Mouse (Mus musculus) forebrain, embryonic 13.5 days (tissue): Measurements from ENCODE around the gene Slc9a5. TPM values are rescaled to one million over a fixed set of nuclear protein-coding genes. Genes with fewer than 3 reads are reported as not detected.
A peak's percentile ranks its signal among the peaks of the same experiment; 100 is the strongest.

Experiments used
- ATAC-seq: fragments of 200-750 bp; cut with Nextera tagmentation; 2 replicates; pipeline ENCODE4 v1.8.0; 2017
- H3K27ac ChIP-seq: fragments of 300-500 bp; sonication (generic); 2 replicates; pipeline ENCODE4 v1.5.1; 2015; ENCODE audit warnings: inconsistent platforms, mild to moderate bottlenecking, moderate library complexity
- H3K27me3 ChIP-seq: fragments of 300-500 bp; sonication (generic); 2 replicates; pipeline ENCODE4 v1.6.1; 2015; ENCODE audit warnings: mild to moderate bottlenecking, inconsistent platforms
- H3K36me3 ChIP-seq: fragments of 300-500 bp; sonication (generic); 2 replicates; pipeline ENCODE4 v1.6.1; 2015; ENCODE audit warnings: mild to moderate bottlenecking, inconsistent platforms; ENCODE audit not compliant: poor library complexity, severe bottlenecking
- H3K4me1 ChIP-seq: fragments of 300-500 bp; sonication (generic); 2 replicates; pipeline ENCODE4 v1.6.1; 2015; ENCODE audit warnings: inconsistent platforms
- H3K4me2 ChIP-seq: fragments of 300-500 bp; sonication (generic); 2 replicates; pipeline ENCODE4 v1.6.1; 2015; ENCODE audit warnings: inconsistent platforms, mild to moderate bottlenecking, moderate library complexity
- H3K4me3 ChIP-seq: fragments of 300-500 bp; sonication (generic); 2 replicates; pipeline ENCODE4 v1.5.1; 2015; ENCODE audit warnings: mild to moderate bottlenecking, inconsistent platforms
- H3K9ac ChIP-seq: fragments of 300-500 bp; sonication (generic); 2 replicates; pipeline ENCODE4 v1.6.1; 2015; ENCODE audit warnings: mild to moderate bottlenecking, inconsistent platforms
- H3K9me3 ChIP-seq: fragments of 300-500 bp; sonication (generic); replicated peaks from 2 replicates; pipeline ENCODE4 v1.6.1; 2016; ENCODE audit warnings: inconsistent platforms
- WGBS: fragments of 180-500 bp; shearing (Covaris S2); methylation state at CpG from one replicate; pipeline ENCODE4 v1.1.7; 2015; 5-methylcytosine and 5-hydroxymethylcytosine counted together
- polyA plus RNA-seq: library from polyadenylated mRNA; unstranded; fragments of >200 nt; fragmentation: Nextera tagmentation; extraction: Ambion mirVana; gene quantifications from 2 replicates; pipeline ENCODE4 v1.2.1, GENCODE M21; 2015

The Slc9a5 gene
- polyA plus RNA-seq, 1 experiment from 2014 or later = 4.6 TPM

GRCm38 (mm10) chr8:105311718-105312117 is 36.9 kb upstream of the Slc9a5 start:
- H3K9ac ChIP-seq = no peak overlapping the region
- H3K9me3 ChIP-seq = no peaks in the 10 kb centered on the region
- no peak overlapping the region for H3K27ac ChIP-seq
- WGBS = 90% methylated on average over 1 of the region's 1 CpGs
- no peak for ATAC-seq
- no peaks in the 10 kb centered on the region for H3K27me3 ChIP-seq
- H3K4me1 ChIP-seq = no peaks in the 10 kb centered on the region
- H3K36me3 ChIP-seq = peaks cover 88% of the 10 kb centered on the region
- H3K4me2 ChIP-seq = no peak overlapping the region
- H3K4me3 ChIP-seq = no peak overlapping the region

GRCm38 (mm10) chr8:105312891-105313481 is 35.7 kb upstream of the Slc9a5 start:
- WGBS = 92% methylated on average over 8 of the region's 8 CpGs
- Histone ChIP-seq H3K9me3 (no peaks in the 10 kb centered on the region), H3K4me1 (no peaks in the 10 kb centered on the region), H3K27ac (no peak overlapping the region), H3K27me3 (no peaks in the 10 kb centered on the region), H3K4me3 (no peak overlapping the region), H3K4me2 (no peak overlapping the region), H3K9ac (no peak overlapping the region), H3K36me3 (peaks cover 87% of the 10 kb centered on the region)
- no peak for ATAC-seq

DNA sequence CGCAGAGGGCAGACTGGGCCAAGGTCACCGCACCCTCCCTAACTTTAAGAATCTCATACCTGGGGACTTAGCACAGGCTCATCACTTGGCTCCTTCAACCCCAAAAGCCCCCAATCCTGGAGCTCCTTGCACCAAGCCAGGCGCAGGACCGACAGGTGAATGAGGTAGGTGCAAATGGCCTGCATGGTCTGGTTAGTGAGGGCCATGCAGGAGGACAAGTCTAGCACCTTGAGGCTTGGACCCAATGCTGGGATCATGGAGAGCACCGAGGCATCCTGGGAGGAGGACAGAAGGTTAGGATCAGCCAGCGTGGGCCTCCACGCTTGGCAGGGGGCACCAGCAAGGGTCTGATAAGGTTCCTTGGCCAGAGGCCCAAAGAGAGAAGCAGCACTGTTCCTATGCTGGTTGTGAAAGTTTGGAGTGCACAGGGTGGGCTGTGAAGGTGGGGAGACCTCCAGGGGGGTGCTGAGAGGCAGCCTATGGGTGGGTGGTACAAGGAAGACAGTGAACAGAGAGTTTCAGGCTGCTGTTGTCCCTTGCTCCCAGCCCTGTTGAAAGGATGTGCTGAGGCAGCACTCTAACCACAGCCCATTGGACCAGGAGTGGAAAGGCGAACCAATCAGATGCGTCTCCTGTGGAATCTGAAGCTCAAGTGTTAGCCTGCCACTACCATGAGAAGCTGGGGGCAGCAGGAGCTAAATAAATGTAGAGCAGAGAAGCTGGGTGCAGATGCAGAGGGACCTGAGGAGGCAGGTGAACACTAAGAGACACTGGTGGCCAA is 34.8 kb upstream of the Slc9a5 start:
- H3K9me3 ChIP-seq = no peaks in the 10 kb centered on the region
- no peak overlapping the region for H3K9ac ChIP-seq
- peaks cover 87% of the 10 kb centered on the region for H3K36me3 ChIP-seq
- no peak overlapping the region for H3K4me3 ChIP-seq
- 0 out of 2 replicates have a peak, but pooled peaks have one; percentile 14 for ATAC-seq
- WGBS = 85% methylated on average over 9 of the region's 9 CpGs
- no peaks in the 10 kb centered on the region for H3K27me3 ChIP-seq
- no peak overlapping the region for H3K27ac ChIP-seq
- no peak overlapping the region for H3K4me2 ChIP-seq
- no peaks in the 10 kb centered on the region for H3K4me1 ChIP-seq

- Histone ChIP-seq H3K4me1 (no peaks in the 10 kb centered on the region), H3K4me2 (no peak overlapping the region), H3K4me3 (no peak overlapping the region), H3K27me3 (no peaks in the 10 kb centered on the region), H3K9me3 (no peaks in the 10 kb centered on the region), H3K9ac (no peak overlapping the region), H3K27ac (no peak overlapping the region), H3K36me3 (peaks cover 83% of the 10 kb centered on the region)
- WGBS = 90% methylated on average over 18 of the region's 18 CpGs
- no peak for ATAC-seq
Observed at GRCm38 (mm10) chr8:105315073-105315769, 33.4 kb upstream of the Slc9a5 start.

DNA sequence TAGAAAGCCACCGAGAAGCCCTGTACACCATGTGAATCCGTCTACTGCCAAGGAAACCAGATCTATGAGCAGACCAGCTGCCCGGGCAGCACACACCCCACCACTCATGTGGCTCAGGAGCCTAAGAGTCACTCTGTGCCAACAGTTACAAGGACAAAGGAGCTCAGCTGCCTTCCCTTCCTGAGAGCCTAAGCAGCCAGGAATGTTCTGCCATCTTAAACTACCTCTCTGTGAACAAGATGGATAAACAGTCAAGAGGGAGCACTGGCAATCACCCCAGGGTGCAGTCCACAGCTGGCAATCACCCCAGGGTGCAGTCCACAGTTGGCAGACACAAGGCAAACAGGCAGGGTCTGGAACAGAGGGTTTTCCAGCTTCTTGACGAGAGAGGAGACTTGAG is 30.7 kb upstream of the Slc9a5 start:
- no peak for ATAC-seq
- Histone ChIP-seq H3K4me1 (no peaks in the 10 kb centered on the region), H3K27me3 (no peaks in the 10 kb centered on the region), H3K27ac (no peak overlapping the region), H3K36me3 (peaks cover 69% of the 10 kb centered on the region), H3K9me3 (no peaks in the 10 kb centered on the region), H3K4me2 (no peak overlapping the region), H3K4me3 (no peak overlapping the region), H3K9ac (no peak overlapping the region)
- WGBS = 85% methylated on average over 4 of the region's 4 CpGs

DNA sequence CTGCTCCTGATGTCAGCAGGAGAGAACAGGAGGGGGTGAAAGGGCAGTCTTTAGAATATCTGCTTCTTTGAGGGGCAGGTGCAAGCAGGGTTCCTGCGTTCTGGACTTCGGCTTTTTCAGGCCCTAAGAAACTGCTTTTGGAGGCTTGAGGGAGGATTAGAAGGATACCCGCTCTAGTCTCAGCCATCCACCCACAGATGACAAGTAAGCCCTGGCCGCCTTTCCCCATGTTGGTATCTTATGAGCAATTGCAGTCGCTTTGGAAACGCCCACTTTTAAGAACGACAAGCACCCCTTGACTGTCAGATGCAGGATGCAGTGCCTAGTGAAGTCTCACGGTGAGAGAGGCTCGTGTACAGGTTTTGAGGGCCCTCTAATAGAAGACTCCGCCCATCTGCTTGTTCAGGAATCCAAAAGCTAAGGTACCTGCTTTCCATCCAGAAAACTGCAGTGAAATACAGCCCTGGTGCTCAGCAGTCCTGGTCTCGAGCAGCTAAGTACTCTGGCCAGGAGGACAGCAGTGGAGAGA is 29.9 kb upstream of the Slc9a5 start:
- H3K4me3 ChIP-seq = no peak overlapping the region
- no peaks in the 10 kb centered on the region for H3K27me3 ChIP-seq
- no peaks in the 10 kb centered on the region for H3K4me1 ChIP-seq
- WGBS = 86% methylated on average over 11 of the region's 11 CpGs
- H3K4me2 ChIP-seq = no peak overlapping the region
- H3K27ac ChIP-seq = no peak overlapping the region
- no peaks in the 10 kb centered on the region for H3K9me3 ChIP-seq
- ATAC-seq = no peak
- H3K36me3 ChIP-seq = peaks cover 63% of the 10 kb centered on the region
- no peak overlapping the region for H3K9ac ChIP-seq

- peaks cover 29% of the 10 kb centered on the region for H3K36me3 ChIP-seq
- WGBS = 87% methylated on average over 4 of the region's 4 CpGs
- no peak for ATAC-seq
Observed at GRCm38 (mm10) chr8:105323183-105323582, 25.5 kb upstream of the Slc9a5 start.

DNA sequence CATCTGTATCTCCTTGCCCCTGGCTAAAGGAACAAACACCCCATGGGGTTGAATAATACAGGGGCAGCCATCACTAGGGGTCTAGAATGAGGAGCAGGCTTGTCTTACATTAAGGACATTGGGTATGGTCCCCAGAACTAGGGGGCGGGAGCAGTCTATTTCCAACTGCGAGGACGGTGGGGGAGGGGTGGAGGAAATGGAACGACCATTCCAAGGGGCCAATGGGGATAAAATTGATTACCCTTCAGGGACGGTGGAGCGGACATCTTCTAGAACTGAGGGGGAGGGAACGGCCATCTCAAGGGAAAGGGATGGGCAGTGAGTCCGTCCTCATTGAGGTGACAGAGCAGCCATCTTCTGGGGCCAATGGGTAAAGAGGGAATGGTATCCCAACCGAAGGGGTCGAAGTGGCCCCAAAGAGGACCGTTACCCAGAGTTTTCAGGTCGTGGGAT is 23.0 kb upstream of the Slc9a5 start:
- Histone ChIP-seq H3K36me3 (peaks cover 38% of the 10 kb centered on the region), H3K27ac (peak overlapping the region; percentile 31; the same call in 1 of the 2 replicates), H3K9ac (peak overlapping the region; percentile 86), H3K4me2 (peak overlapping the region; percentile 96), H3K27me3 (no peaks in the 10 kb centered on the region), H3K4me3 (peak overlapping the region; percentile 81), H3K9me3 (no peaks in the 10 kb centered on the region), H3K4me1 (peaks cover 20% of the 10 kb centered on the region)
- peak; percentile 66 for ATAC-seq
- WGBS = 0% methylated on average over 12 of the region's 12 CpGs

More at GRCm38 (mm10) chr8:105323183-105323582, 25.5 kb upstream of the Slc9a5 start:
- Histone ChIP-seq H3K27me3 (no peaks in the 10 kb centered on the region), H3K27ac (no peak overlapping the region), H3K4me2 (no peak overlapping the region), H3K9me3 (no peaks in the 10 kb centered on the region), H3K4me3 (no peak overlapping the region), H3K4me1 (peaks cover 20% of the 10 kb centered on the region), H3K9ac (no peak overlapping the region)

DNA sequence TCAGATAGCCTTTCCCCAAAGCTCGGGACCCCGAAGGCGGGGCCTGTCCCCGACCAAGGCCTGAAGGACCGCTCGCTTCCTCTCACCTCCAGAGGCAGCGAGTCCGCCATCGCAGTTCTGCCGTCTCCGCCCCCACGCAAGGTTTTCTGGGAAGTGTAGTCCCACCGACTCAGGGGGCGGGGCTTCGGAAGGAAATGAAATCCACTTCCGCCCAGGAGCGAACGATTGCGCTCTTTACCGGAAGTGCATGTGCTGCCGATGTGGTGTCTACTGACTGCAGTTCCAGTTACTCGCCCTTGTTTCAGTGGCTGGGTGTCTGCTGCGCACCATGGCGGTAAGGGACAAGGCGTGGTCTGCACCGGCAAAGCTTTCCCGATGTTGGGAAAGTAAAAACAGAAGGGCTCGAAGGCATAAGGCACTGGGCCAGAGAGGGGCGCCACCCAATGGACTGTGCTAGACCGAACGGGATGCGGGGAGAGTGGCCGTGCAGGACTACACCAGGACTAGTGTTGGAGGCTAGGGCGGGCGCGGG is 22.4 kb upstream of the Slc9a5 start, which contains the start of the genes Lrrc29 and Tmem208:
TSS of gene Lrrc29 (minus strand) at position 138 of the 532 bp plus-strand sequence.
TSS of gene Tmem208 (plus strand) at position 214 of the 532 bp plus-strand sequence.
- H3K9me3 ChIP-seq = no peaks in the 10 kb centered on the region
- peak within 1 kb of the TSS; percentile 96 for H3K4me2 ChIP-seq
- H3K27me3 ChIP-seq = no peaks in the 10 kb centered on the region
- WGBS = under 1% methylated on average over 36 of the region's 36 CpGs
- peak within 1 kb of the TSS; percentile 86 for H3K9ac ChIP-seq
- H3K4me3 ChIP-seq = peak within 1 kb of the TSS; percentile 81
- H3K27ac ChIP-seq = peak within 1 kb of the TSS; percentile 57; the same call in 1 of the 2 replicates
- H3K36me3 ChIP-seq = peaks cover 43% of the 10 kb centered on the region
- H3K4me1 ChIP-seq = peaks cover 20% of the 10 kb centered on the region
- ATAC-seq = peak; percentile 93

DNA sequence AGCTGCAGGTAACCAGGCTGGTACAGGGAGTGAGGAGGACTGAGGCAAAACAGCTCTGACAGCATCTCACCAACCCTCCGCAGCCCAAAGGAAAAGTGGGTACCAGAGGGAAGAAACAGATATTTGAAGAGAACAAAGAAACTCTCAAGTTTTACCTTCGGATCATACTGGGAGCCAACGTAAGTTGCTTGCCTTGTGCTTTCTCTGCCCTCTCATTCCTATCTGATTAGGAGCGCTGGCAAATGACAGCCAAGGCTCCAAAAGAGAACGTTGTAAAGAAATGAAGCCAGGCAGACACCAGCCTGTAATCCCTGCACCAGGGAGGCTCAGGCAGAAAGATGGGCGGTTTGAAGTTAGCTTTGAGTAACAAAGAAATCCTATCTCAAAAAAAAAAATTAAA is 21.7 kb upstream of the Slc9a5 start:
- peak overlapping the region; percentile 96 for H3K4me2 ChIP-seq
- peak overlapping the region; percentile 81 for H3K4me3 ChIP-seq
- WGBS = 45% methylated on average over 6 of the region's 6 CpGs
- no peaks in the 10 kb centered on the region for H3K9me3 ChIP-seq
- peak overlapping the region; percentile 86 for H3K9ac ChIP-seq
- peaks cover 51% of the 10 kb centered on the region for H3K36me3 ChIP-seq
- H3K4me1 ChIP-seq = peaks cover 20% of the 10 kb centered on the region
- peak overlapping the region; percentile 57; the same call in 1 of the 2 replicates for H3K27ac ChIP-seq
- no peak for ATAC-seq
- no peaks in the 10 kb centered on the region for H3K27me3 ChIP-seq

GRCm38 (mm10) chr8:105330325-105330724 is 18.3 kb upstream of the Slc9a5 start:
- H3K9ac ChIP-seq = no peak overlapping the region
- no peak overlapping the region for H3K27ac ChIP-seq
- peaks cover 71% of the 10 kb centered on the region for H3K36me3 ChIP-seq
- H3K4me2 ChIP-seq = no peak overlapping the region
- H3K4me3 ChIP-seq = no peak overlapping the region
- H3K9me3 ChIP-seq = no peaks in the 10 kb centered on the region
- H3K4me1 ChIP-seq = peaks cover 13% of the 10 kb centered on the region
- ATAC-seq = no peak
- H3K27me3 ChIP-seq = no peaks in the 10 kb centered on the region
- WGBS = 97% methylated on average over 12 of the region's 12 CpGs
